In genomic region chrX:13681748-13682147, GRCm38 (mm10) we compare ENCODE assay signal across 22 mouse cellular contexts. TPM values are rescaled to one million over a fixed set of nuclear protein-coding genes. Genes with fewer than 3 reads are reported as not detected.
DNase-seq lines count a peak whose midpoint lies in the region; TF ChIP-seq lines count a peak whose summit lies in the region.
"Had no signal": no experiment of that assay in that cellular context is flagged by ENCODE, and none has a peak within 500 bp of the region (broad histone marks: within the 10 kb centered on the region; RNA-seq: fewer than 3 reads in every experiment).

No protein-coding gene starts in this region.

- TF ChIP-seq CTCF in left cerebral cortex, adult 2 months (IDR thresholded peaks at IDR 0.05), result no peak
- TF ChIP-seq CTCF in cortical plate, adult 2 months (IDR thresholded peaks at IDR 0.05; ENCODE audit: extremely low read depth, insufficient read depth, low read length), result no peak

- no peak for TF ChIP-seq POLR2A in cortical plate, adult 2 months (IDR thresholded peaks at IDR 0.05; ENCODE audit: extremely low read depth, insufficient read depth, low read length)

- peak overlapping the region; percentile 56 for H3K27ac ChIP-seq in left cerebral cortex, adult 2 months
- H3K27ac ChIP-seq in cortical plate, adult 2 months (ENCODE audit: insufficient read depth, low read length), result 0 out of 2 replicates have a peak overlapping the region, but pooled peaks have one; percentile 71
- H3K27ac ChIP-seq: embryonic facial prominence, embryonic 13.5 days; embryonic facial prominence, embryonic 15.5 days; forebrain, embryonic 10.5 days; forebrain, embryonic 12.5 days had no signal

- DNase-seq in left cerebral cortex, adult 2 months (ENCODE audit: extremely low spot score in 1 of 2, low spot score in 2 of 2), result no peak
- DNase-seq in left cerebral cortex, adult 11 months (ENCODE audit: low spot score), result no peak
- DNase-seq in right cerebral cortex, postnatal 36 days (ENCODE audit: low spot score in 2 of 2), result no peak
- no peak for DNase-seq in testis, postnatal 10 days (ENCODE audit: low spot score)
- DNase-seq: adrenal gland, adult 2 months; adrenal gland, postnatal 10 days; adrenal gland, postnatal 25 days; cerebellum, adult 11-12 months; cerebellum, adult 2 months; cerebellum, adult 9-10 months; cerebellum, postnatal 10 days; cerebellum, postnatal 25 days; embryo, embryonic 11 days had no signal

- H3K4me3 ChIP-seq in left cerebral cortex, adult 2 months, result no peak overlapping the region
- no peak overlapping the region for H3K4me3 ChIP-seq in cortical plate, adult 2 months (ENCODE audit: insufficient read depth, low read length)
- H3K4me3 ChIP-seq: embryonic facial prominence, embryonic 13.5 days; embryonic facial prominence, embryonic 15.5 days; erythroblast, embryonic 14.5 days; forebrain, embryonic 10.5 days; forebrain, embryonic 12.5 days had no signal

- intact Hi-C loops in left cerebral cortex, adult 2 months (cut with DNase I), result loop anchor here (10.0 kb wide), 2 partner anchors 217 to 397 kb away; partner anchors contain the start of genes Ddx3x and Nyx

- no peaks in the 10 kb centered on the region; the same call in 1 of the 2 replicates for H3K4me1 ChIP-seq in cortical plate, adult 2 months (ENCODE audit: control insufficient read depth, insufficient read depth, low read length)
- H3K4me1 ChIP-seq: embryonic facial prominence, embryonic 13.5 days; embryonic facial prominence, embryonic 15.5 days; forebrain, embryonic 12.5 days had no signal

RNA-seq across cellular contexts. Expression of gene Gpr82, which starts 20.6 kb away (rescaled TPM):
- total RNA-seq in left cerebral cortex, adult 2 months (2021), result not detected
- polyA plus RNA-seq in cortical plate, adult 2 months (2012; rRNA removed), result 0.04 TPM in 2 replicates
- total RNA-seq: adrenal gland, adult 2 months; adrenal gland, postnatal 10 days; adrenal gland, postnatal 25 days; adrenal gland, postnatal 4 days; ES-E14 had no signal
- polyA plus RNA-seq: adrenal gland, adult 2 months; C2C12; cerebellum, adult 2 months; erythroblast, embryonic 14.5 days had no signal

RNA-seq across cellular contexts. Expression of gene Gpr34, which starts 49.9 kb away (rescaled TPM):
- 10 to 100 TPM in 1 of 2 experiments, 1 to 10 TPM in 1; 7.6 to 10.5 TPM for total RNA-seq in left cerebral cortex, adult 2 months (2021)
- polyA plus RNA-seq in cortical plate, adult 2 months (2012; rRNA removed), result 14.7 and 15.3 TPM in 2 replicates
- total RNA-seq: ES-E14 had no signal
- polyA plus RNA-seq: adrenal gland, adult 2 months; erythroblast, embryonic 14.5 days had no signal
